In genomic region chr7:131807257-131807656, GRCm38 (mm10) we compare ENCODE assay signal across 22 mouse cellular contexts.
"Had no signal": no experiment of that assay in that cellular context is flagged by ENCODE, and none has a peak within 500 bp of the region (broad histone marks: within the 10 kb centered on the region; RNA-seq: fewer than 3 reads in every experiment).

No protein-coding gene starts in this region.

- H3K9me3 ChIP-seq: heart, embryonic 13.5 days; heart, embryonic 15.5 days; hindbrain, embryonic 13.5 days; hindbrain, embryonic 15.5 days; limb, embryonic 13.5 days; limb, embryonic 15.5 days; liver, embryonic 12.5 days had no signal

- H3K27ac ChIP-seq: heart, adult 2 months; heart, embryonic 13.5 days; heart, embryonic 15.5 days; hindbrain, embryonic 13.5 days; hindbrain, embryonic 15.5 days; hindbrain, postnatal 0 days; layer of hippocampus, adult 2 months; left cerebral cortex, adult 2 months; limb, embryonic 13.5 days; limb, embryonic 15.5 days; liver, embryonic 12.5 days; liver, embryonic 14.5 days had no signal

- DNase-seq: gastrocnemius, postnatal 14 days; gastrocnemius, postnatal 36 days; heart, adult 11 months; heart, adult 2 months; heart, postnatal 14 days; heart, postnatal 36 days; kidney, adult 11 months; kidney, adult 2 months; kidney, postnatal 10 days; kidney, postnatal 25 days; kidney, postnatal 4 days had no signal

- H3K36me3 ChIP-seq: heart, embryonic 13.5 days; heart, embryonic 15.5 days; hindbrain, embryonic 13.5 days; hindbrain, embryonic 15.5 days; limb, embryonic 13.5 days; limb, embryonic 15.5 days; liver, embryonic 12.5 days had no signal

- H3K4me3 ChIP-seq: heart, adult 2 months; heart, embryonic 13.5 days; heart, embryonic 15.5 days; hindbrain, embryonic 13.5 days; hindbrain, embryonic 15.5 days; layer of hippocampus, adult 2 months; left cerebral cortex, adult 2 months; limb, embryonic 13.5 days; limb, embryonic 15.5 days; liver, embryonic 12.5 days had no signal

- H3K27me3 ChIP-seq: heart, embryonic 15.5 days; limb, embryonic 15.5 days; liver, embryonic 12.5 days had no signal

- H3K4me1 ChIP-seq: heart, embryonic 13.5 days; heart, embryonic 15.5 days; hindbrain, embryonic 15.5 days; limb, embryonic 13.5 days; limb, embryonic 15.5 days; liver, embryonic 12.5 days had no signal
